In genomic region chr9:119473608-119474164, GRCm38 (mm10) we compare ENCODE assay signal across 9 mouse cellular contexts.
"Had no signal": no experiment of that assay in that cellular context is flagged by ENCODE, and none has a peak within 500 bp of the region (broad histone marks: within the 10 kb centered on the region; RNA-seq: fewer than 3 reads in every experiment).

No protein-coding gene starts in this region.

- H3K4me3 ChIP-seq: left cerebral cortex, adult 2 months; limb, embryonic 10.5 days; liver, embryonic 15.5 days; midbrain, embryonic 13.5 days; neural tube, embryonic 12.5 days had no signal

- H3K9ac ChIP-seq: liver, embryonic 15.5 days; midbrain, embryonic 13.5 days; neural tube, embryonic 12.5 days had no signal

- H3K4me1 ChIP-seq: midbrain, embryonic 13.5 days had no signal

- H3K27me3 ChIP-seq: liver, embryonic 15.5 days; midbrain, embryonic 13.5 days; neural tube, embryonic 12.5 days had no signal

- H3K36me3 ChIP-seq: liver, embryonic 15.5 days had no signal

- H3K27ac ChIP-seq: left cerebral cortex, adult 2 months; limb, embryonic 10.5 days; liver, embryonic 15.5 days; midbrain, embryonic 13.5 days; neural tube, embryonic 12.5 days; stomach, postnatal 0 days had no signal

- DNase-seq: lung, adult 2 months; lung, postnatal 36 days; thymus, postnatal 4 days had no signal
